Mouse (Mus musculus) right cerebral cortex, postnatal 14 days (tissue): ENCODE results near the gene Bad.

Source experiments
- DNase-seq: peaks from one replicate; pipeline ENCODE4 v3.0.0; 2022

The Bad gene

DNA sequence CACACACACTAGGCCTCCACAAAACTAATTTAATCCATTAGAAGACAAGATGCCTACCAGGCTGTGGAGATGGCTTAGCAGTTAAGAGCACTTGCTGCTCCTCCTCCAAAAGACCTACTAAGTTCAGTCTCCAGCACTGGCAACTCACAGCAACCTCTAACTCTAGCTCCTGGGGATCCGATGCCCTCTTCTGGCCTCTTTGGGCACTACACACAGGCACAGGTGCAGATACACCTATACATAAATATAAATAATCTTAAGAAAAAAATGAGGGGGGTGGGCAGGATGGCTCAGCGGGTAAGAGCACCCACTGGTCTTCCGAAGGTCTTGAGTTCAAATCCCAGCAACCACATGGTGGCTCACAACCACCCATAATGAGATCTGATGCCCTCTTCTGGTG, 5.4 kb upstream of the Bad start:
- no peak for DNase-seq

DNA sequence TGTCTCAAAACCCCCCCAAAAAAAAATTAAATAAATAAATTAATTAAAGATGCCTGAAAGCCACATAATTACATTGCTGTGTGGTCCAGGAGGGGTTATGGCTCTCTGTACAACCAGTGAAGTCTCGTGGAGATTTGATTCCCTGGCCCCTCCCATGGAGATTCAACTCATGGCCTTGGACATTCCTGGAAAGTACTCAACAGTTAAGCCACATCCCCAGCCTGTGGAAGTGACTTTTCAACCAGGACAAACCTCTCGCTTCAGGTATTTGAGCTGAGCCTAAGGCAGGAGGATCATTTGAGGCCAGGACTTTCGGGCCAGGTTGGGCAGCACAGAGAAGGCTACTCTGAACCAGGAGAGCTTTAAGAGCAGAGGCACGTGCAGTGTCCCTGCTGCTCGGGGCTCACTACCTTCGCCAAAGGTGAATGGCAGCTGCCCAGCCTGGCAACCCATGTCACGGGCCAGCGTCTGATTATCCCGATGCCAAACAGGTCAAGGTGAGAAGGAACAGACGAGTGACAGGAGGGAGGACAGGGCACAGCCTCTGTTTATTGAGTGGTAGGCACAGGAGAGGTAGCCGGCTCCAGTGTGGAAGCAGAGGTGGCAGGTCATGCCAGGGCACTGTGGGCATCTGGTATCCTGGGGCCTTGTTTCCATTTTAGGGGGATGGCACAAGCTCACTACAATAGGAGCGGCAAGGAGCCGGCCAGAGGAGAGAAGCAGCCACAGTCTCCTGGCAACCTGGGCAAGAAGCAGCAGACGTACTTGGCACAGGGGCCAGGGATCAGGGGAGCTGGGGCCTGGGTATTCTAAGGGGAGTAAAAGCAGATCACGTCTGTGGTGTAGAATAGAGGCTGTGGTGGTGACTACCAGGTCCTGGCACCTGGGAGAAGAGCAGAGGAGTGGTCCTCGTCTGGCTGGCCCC, 3.9 kb upstream of the Bad start:
- peak; percentile 4 for DNase-seq

DNA sequence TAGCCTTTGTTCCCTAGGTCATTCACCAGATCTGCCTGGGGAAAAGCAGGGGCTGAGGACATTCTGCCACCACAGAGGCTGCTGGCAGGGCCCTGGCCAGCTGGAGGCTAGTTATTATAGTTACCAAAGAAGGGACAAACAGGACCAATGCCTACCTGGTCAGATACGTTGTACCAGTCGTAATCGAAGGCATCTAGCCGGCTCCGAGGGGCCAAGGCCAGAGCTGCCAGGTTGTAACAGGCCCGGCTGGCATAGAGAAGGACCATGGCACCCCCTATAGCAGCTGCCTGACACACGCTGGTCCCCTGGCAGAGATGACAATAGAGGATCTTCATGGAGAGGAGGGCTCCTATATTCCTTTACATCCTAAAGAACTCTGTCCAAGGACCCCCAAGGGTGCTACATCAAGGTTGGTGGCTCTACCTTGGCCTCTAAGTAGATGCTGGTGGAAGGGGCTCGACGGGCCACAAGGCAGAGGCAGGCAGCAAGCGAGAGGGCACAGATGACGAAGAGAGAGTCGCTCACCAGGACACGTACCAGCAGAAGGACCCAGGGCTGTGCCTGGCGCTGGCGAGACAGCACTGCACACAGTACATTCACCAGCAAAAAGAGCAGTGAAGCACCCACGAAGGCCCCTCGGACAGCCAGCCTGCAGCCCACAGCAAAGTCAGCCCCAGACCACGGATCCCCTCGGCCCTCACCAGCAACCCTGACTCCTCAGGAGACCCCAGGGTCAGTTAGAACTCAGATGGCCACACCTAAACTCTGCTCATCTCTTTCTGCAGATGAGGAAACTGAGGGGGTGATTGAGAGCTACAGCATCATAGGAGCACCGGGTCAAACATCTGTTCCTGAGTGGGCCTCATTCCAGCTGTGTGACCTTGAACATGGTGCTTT, 2.3 kb upstream of the Bad start:
- no peak for DNase-seq

DNA sequence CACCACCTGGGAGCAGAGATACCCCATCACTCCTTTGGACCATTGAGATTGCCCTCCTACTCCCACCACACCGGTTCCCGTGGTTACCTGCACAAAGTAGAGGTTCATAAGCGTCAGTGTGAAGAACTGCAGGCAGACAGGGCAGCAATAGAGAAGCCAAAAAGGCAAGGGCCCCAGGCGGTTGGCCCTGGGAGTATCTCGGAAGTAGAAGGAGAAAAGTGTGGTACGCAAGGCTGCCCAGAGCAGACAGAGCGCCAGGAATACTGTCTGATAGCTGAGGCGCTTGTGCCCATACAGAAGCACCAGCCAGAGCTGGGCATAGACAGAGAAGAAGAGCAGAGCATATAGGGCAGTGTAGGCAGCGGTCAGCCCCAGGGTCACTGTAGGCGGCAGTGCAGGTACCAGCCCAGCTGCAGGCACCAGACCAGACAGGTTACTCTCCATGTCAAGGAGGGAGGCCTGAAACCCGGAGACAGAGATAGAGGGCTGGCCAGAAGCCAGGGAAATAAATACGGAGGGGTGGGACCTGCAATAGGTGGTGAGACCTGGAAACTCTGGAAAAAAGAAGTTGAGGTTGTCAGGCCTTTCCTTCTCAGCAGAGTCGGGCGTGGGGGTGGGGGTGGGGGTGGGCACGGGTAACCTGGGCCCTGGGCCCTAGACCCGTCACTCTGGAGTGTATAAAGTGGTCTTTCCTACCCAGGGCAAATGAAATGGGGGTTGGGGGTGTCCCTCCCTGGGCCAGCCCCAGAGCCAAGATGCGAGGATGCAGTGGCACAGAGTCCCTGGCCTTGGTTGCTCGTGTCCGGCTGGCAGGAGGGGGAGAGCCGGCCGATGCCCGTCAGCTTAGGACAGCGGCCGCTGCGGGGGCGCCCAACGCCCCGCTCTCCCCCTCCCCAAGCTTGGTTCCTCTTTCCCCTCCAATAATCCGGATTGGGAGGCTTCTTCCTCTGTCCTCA, 987 bp upstream of the Bad start:
- DNase-seq = peak; percentile 21

DNA sequence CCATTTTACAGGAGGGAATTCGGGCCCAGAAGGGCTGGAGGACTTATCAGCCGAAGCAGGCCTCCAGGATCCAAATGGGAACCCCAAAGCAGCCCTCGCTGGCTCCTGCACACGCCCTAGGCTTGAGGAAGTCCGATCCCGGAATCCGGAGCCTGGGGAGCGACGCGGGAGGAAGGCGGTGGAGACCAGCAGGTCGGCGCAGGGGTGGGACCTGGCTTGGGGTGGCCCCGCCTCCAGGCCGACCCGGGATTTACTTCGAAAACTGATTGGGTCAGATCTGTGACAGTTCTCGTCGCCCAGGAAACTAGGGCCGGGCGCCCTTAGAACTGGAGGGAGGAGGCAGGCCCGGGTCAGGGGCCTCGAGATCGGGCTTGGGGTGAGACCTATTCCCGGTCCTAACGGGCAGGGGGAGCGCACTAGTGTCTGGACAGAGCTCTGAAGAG, 609 bp downstream of the Bad start, which contains the start of gene Gpr137:
TSS of gene Gpr137 (minus strand) at position 232 of the 443 bp plus-strand sequence.
- DNase-seq = peak; percentile 89

DNA sequence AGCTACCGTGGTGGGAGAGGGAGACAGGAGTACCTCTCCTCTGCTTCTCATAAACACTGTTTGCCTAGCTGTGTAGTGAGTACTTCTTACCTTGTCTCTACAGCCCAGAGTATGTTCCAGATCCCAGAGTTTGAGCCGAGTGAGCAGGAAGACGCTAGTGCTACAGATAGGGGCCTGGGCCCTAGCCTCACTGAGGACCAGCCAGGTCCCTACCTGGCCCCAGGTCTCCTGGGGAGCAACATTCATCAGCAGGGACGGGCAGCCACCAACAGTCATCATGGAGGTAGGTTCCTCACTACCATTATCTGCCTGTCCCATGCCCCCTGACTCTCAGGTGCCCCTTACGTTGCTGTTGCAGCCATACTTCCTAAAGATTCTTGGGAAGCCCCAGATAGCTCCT, 1.1 kb downstream of the Bad start:
- no peak for DNase-seq

DNA sequence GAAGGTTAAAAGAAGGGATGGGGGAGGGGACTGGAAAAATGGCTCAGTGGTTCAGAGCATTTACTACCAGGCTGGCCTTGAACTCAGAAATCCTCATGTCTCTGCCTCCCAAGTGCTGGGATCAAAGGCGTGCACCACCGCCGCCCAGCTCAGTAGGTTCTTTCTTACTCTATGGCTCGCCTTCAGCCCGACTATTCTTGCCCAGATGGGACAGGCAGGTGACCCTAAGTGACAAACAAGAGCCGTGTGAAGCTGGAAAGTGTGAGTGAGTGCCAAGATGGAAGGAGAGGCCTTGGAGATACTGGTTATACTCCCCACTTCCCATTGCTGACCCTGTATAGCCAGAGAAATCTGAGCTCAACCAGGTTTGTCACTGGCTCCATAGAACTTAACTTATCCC, 2.0 kb downstream of the Bad start:
- DNase-seq = no peak

DNA sequence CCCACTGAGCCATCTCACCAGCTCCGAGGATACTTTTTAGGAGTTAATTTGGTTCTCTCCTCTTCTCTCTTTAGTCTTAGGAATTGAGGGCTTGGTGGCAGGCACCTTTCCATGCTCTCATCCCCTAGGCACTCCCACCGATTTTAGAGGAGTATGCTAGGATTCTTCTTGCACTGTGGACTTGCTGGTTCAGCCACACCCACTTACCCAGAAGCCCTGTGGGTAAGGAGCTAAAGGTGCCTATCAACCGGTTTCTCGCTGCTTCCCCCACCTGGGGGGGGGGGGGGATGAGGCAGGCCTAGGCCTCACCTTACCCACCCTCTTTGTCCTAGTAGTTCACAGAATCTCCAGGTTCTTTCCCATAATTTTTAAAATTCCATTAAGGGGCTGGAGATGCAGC, 6.1 kb downstream of the Bad start:
- DNase-seq = no peak

DNA sequence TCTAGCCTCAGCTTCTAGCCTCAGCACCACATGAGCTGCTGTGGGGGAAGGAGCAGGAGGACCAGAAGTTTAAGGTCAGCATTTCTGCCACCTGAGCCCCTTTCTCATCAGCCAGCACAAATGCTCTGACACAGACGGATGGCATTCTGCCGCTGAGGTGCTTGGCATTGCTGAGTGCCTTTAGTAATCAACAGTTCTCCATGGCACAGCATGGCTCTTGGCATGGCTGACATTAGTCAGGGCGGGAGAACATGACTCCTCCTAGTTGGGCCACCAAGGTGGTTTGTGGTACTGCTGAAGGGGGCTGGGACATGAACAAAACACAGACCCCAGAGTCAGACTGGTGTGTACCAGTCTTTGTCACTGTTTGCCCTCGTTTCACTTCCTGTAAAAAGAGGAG, 6.5 kb downstream of the Bad start:
- no peak for DNase-seq

DNA sequence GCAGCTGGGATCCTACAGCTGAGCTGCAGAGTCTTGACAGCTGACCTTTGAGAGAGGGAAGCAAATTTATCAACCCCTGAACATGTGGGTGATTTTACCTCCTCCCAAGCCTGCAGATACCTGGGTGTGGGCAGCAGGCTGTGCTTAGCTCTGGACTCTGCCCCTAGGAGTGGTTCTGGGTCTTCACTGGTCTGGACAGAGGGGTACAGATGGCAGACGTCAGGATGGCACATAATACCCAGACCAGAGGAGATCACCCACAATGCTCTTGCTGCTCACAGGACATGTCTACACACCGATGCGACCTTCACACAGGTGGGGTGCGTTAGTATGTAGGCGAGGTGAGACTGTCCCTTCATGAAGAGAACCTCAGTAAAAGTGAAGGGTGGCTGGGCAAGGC, 7.9 kb downstream of the Bad start:
- no peak for DNase-seq

DNA sequence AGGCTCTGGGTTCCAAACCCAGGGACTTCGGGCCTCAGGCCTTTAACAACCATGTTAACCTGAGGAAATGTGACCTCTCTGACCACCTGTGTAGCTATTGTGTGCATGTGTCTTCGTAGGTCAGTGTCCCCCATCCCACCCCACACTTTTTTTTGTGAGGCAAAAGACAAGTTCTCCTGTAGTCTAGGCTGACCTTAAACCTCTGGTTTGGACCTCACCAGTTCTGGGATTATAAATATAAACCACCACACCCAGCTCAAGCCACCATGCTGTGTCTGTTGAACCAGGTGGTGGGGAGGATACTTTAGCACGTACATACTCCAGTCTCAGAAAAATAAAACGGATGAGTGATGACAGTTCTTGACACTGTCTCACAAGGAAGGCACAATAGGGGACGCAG, 8.3 kb downstream of the Bad start:
- no peak for DNase-seq

DNA sequence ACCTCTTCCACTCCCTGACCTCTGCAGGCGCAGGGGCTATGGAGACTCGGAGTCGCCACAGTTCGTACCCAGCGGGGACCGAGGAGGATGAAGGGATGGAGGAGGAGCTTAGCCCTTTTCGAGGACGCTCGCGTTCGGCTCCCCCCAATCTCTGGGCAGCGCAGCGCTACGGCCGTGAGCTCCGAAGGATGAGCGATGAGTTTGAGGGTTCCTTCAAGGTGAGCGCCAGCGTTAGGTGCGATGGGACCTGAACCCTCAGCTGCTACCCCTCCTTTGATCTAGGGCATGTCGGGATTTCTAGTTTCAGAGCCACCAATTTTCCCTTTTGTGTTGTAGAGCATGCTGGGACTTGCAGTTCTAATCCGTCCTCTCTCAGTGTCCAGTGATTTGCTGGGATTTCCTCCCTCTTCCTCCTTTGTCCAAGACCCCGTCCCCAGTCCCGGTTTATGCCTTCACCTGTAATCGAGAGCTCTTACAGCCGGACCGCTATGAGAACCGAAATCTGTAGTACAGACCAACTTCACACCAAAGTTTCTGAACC, 9.0 kb downstream of the Bad start:
- DNase-seq = peak; percentile 51

DNA sequence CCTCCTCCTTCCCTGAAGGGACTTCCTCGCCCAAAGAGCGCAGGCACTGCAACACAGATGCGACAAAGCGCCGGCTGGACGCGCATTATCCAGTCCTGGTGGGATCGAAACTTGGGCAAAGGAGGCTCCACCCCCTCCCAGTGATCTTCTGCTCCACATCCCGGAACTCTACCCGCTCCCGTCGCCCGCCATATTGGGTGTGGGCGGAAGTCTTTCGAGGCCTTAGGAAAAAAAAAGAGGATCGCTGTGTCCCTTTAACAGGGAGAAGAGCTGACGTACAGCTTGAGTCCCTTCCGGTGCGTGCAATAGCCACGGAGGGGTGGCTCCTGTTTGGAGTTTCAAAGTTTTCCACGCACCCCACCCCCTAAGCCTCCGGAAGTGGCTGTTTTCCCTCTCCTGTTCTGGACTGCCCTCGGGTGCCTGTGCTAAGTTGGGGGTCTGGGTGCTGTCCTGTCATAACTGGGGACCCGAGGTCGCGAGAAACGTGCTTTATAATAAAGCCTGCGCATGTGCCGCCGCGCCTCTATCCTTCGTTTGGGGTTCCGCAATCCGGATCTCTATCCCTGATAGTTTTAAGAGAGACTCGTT, 9.8 kb downstream of the Bad start:
- peak; percentile 83 for DNase-seq

DNA sequence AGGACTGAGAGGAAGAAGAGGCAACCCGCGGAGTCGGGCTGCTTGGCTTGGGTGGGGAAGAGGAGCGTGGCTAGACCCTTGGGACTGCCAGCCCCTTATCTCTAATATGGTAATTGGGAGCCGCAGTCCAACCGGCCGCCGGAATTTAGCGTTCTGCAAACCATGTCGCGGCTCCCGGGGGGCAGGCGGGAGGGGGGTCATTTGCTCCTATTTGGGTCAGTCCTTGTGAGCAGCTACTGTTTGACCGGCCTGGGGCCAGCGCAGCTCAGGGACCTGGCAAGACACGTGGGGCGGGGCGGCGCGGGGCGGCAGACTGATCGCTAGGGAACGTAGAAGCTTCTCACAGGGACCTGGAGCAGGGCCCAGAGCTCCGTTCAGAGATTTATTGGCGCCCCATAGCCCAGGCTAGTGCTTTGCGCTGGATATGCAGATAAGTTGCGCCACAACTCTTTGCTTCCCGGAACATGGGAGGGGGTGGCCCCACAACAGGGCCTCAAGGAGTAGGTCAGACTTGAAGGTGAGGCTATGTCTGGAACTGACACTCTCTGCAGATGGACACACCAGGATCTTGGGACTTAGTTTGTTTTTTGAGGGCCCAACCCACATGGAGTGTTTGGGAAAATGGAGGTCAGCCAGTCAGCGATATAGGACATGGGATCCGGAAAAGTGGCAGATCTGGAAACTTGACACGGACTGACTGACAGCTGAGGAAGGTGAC, 10.5 kb downstream of the Bad start:
- peak; percentile 68 for DNase-seq

DNA sequence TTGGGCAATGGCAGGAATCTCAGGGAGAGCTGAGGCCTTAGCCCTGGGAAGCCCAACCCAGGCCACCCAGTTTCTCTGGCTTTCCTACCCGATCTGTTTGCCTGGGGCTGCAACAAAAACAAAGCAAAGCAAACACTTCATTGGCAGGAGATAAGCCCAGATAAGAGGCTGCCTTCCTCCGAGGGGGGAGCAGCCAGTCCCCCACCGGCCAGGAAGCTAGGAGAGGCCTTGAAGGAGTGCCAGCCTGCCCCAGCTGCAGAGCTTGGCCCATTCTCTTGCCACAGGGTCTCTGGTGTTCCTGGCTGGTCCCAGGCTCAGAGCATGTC, 11.0 kb downstream of the Bad start:
- DNase-seq = no peak

DNA sequence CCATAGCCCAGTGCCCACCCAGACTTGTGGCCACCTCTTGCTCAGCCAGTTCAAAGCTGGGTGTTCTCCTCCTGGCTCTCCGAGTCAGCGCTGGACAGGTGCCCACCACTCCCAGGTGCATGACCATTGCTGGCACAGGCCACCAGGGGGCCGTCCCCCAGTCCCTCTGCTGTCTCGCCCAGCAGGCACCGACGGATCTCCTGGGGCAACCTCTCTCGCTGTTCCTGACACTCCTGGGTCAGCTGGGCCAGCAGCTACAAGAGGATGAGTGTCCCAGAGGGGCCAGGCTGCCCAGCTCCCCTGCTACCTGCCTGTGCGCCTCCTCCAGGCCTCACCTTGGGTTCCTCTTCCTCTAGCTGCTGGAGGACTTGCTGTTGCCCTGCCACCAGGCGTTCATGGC, 12.4 kb downstream of the Bad start:
- no peak for DNase-seq

DNA sequence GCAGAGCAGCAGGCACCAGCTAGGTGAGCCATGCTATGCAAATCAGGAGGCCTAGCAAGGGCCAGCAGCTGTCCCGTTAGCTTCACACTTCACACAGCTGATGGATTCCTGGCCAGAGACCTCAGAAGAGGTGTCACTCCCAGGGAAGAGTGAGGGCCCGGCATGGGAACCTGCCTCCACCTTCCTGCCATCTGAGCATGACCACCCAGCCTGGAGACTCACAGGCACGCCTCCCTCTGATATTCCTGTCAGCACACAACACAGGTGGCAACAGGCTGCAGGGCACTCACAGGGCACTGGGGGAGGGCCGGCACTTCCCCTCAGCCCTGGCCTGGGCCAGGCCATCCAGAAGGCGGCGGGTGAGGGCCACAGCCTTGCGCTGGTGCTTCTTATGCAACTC, 13.8 kb downstream of the Bad start:
- no peak for DNase-seq

DNA sequence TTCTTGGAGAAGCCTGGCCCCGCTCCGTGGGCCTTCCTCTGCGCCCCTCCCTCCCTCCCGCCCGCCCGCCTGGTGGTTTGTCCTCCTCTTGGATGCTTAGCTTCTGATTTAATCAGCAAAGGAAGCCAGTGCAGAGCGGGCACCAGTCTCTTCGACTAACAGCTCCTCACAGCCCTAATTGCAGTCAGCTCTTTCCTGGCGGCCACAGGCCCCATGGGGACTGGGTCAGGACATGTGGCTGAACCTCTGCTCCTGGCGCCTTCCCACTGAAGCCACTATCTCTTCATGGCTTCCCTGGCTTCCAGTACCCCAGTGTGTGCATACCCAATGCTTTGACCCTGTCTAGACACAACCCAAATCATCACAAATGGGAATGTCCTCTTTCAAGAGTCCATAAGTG, 14.8 kb downstream of the Bad start:
- no peak for DNase-seq

DNA sequence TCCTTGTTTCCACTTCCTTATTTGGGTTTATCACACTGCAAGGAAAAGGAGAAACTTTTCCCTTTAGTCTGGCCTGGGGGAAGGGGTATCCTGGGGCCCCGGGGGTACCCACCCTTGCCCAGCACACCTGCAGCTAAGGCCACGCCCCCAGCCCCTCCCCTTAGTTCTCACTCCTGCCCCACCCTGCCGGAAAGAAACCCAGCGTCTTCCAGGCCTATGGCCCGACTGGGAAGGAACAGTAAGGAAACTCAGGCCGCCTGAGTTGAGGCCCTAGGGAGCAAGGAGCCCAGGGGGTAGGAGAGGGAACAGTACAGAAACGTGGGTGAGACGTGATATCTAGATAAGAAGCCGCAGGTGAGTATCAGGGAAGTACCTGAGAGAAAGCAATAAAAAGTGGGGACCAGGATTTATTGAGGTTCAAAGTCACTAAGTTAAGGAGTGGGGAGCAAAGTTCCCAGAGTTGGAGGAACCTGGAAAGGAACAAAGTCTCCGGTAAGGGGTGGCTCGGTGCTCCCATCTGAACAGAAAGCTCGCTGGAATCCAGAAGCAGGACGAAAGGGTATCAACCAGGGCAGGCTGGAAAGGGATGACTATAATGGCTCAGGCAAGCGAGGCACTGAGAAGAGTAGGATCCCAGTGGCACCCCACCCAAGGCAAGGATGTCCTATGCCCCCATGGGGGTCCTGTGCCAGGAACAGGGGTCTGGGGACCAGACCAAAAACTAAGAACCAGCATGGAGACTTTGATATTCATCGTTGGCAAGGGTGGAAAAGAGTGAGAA, 27.0 kb downstream of the Bad start:
- DNase-seq = no peak

DNA sequence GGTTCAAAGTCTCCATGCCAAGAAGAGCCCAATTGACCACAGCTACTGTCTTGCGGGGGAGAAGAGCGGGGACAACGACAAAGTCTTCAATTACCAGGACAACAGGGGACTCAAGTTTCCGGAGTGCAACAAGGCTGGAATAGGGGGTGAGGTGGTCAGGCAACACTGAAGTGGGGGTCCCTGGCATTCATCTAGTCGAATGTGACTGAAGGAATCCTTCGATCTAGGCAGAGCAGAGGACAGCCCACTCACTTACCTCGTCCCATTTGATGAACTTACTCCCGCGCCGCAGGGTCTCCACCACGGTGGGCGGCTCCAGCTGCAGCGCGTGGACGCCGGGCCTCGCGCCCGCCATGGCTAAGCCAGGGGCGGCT, 27.6 kb downstream of the Bad start:
- no peak for DNase-seq
